Mouse (Mus musculus) adrenal gland, postnatal 25 days (tissue): ENCODE results near the gene Ece1. TPM values are rescaled to one million over a fixed set of nuclear protein-coding genes. Genes with fewer than 3 reads are reported as not detected.

Experiments used
- DNase-seq: peaks from one replicate; pipeline ENCODE4 v3.0.0; 2021; ENCODE audit warnings: mixed read lengths
- total RNA-seq: library from RNA; stranded (reverse); gene quantifications from 2 replicates; pipeline ENCODE4 v1.2.3, GENCODE M21; 2021

Gene Ece1
- total RNA-seq, 1 experiment from 2014 or later = 264 TPM

GRCm38 (mm10) chr4:137989426-137989825, 127.4 kb downstream of the Ece1 start:
- DNase-seq = no peak

DNA sequence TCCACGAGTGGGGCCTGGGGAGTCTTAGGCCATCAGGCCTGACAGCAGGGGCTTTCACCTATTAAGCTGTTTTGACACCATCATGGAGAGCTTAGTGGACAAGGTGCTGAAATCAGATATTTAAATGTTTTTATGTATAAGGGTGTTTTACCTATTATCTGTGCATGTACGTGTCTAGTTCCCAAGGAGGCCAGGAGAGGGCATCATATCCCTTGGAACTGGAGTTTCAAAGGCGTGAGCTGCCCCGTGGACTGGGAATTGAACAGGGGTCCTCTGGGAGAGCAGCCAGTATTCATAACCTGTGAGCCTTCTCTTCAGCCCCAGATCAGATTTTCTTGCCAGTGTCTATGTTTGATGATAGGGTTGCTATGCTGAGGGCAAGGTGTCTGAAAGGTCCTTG, 128.4 kb downstream of the Ece1 start:
- DNase-seq = no peak

DNA sequence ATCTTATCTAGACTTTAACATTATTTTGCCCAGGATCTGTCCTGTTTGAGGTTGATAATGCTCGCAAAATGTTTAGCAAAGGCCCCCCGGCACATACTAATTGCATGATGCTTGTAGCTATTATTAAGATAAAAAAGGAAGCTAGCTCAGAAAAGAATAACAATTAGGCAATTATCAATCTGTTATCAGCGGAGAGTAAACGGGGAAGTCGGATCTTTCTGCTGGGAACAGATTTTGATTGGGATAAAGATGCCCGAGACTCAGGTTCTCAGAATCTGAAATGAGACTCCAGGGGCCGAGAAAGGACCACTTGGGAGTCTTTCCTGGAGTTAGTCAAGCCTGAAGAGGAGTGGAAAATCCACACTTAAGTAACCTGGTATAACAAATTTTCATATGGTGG, 129.2 kb downstream of the Ece1 start:
- no peak for DNase-seq

DNA sequence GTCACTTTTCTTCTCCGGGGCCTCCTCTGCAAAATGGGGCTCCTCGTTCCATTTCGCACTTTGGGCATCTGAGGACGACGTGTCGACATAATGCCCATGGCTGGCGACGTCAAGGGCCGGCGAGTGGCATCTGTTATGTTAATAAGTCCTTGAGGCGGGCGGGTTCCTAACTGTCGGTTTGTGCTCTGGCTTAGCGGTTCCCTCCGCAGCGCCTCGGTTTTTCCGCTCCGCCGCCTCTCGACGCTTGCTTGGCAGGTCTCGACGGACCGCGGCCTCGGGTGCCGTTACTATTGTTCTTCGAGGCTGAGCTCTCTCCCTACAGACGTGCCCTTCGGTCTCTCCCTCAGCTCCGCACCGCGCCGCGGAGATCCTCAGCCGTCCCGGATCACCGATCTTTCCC, 130.9 kb downstream of the Ece1 start, which contains the start of gene Eif4g3:
TSS of gene Eif4g3 (plus strand) at position 133 of the 400 bp plus-strand sequence.
- no peak for DNase-seq

- peak; percentile 100 for DNase-seq
Measured at GRCm38 (mm10) chr4:137993291-137993758, 131.3 kb downstream of the Ece1 start.

- peak; percentile 55 for DNase-seq
Measured at GRCm38 (mm10) chr4:137993821-137994561, 132.0 kb downstream of the Ece1 start.

GRCm38 (mm10) chr4:137994562-137995336, 132.7 kb downstream of the Ece1 start:
- no peak for DNase-seq

- peak; percentile 29 for DNase-seq
Measured at GRCm38 (mm10) chr4:137995399-137995798, 133.4 kb downstream of the Ece1 start.

DNA sequence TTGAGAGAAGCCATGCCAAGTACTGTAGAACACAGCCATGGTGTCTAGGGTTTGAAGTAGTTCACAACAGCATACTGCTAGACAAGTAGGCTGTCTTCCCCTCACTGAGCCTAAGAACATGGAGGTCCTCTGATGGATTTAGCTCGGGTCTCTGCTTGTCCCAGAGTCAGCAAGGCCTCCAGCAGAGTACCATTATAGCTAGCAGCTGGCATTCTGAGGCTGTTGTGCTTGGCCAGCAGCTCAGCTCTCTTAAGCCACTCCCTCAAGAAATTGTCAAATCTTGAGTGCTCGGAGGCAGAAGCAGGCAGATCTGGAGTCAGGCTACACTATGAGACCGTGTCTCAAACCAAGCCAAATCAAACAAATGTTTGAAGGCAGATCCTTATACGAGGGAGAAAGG, 136.2 kb downstream of the Ece1 start:
- no peak for DNase-seq

GRCm38 (mm10) chr4:138000682-138001081, 138.6 kb downstream of the Ece1 start:
- DNase-seq = peak; percentile 51

GRCm38 (mm10) chr4:138003909-138004610, 142.0 kb downstream of the Ece1 start:
- DNase-seq = no peak

DNA sequence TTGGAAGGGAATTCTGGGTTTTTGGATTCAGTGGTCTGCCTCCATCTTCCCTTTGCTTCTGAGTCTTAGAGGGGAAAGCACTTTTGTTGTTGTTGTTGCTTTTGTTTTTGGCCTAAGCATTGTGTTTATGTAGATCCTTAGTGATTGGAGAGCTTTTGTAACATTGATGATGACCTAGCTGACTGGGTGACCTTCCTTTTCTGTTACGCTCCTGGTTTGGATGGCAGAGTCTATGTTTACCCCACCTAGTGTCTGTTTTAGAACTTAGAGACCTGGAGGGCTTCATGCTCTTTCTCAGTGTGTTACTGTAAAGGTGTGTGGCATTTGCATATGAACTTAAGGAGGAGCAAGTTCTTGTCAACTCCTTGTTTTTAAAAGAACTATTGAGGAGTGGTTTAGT, 143.7 kb downstream of the Ece1 start:
- no peak for DNase-seq

- DNase-seq = no peak
Measured at GRCm38 (mm10) chr4:138006951-138007613, 145.0 kb downstream of the Ece1 start.

DNA sequence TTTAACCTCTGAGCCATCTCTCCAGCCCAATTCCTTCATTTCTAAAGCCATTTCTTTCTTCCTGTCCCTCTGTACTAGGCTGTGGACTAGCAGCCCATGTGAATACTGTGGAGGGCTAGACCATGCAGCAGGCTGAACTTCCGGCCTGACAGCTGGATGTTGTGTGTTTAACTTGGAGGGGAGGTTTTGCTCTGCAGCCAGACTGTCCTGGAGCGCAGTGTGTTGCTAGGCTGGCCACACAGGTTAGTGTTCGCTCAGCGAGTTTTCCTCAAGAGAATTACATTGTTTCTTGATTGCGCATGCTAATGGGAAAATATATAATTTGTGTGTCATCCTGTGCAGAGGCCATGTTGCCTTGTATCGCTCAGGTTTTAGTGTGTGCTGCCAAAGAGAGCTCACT, 146.6 kb downstream of the Ece1 start:
- no peak for DNase-seq

DNA sequence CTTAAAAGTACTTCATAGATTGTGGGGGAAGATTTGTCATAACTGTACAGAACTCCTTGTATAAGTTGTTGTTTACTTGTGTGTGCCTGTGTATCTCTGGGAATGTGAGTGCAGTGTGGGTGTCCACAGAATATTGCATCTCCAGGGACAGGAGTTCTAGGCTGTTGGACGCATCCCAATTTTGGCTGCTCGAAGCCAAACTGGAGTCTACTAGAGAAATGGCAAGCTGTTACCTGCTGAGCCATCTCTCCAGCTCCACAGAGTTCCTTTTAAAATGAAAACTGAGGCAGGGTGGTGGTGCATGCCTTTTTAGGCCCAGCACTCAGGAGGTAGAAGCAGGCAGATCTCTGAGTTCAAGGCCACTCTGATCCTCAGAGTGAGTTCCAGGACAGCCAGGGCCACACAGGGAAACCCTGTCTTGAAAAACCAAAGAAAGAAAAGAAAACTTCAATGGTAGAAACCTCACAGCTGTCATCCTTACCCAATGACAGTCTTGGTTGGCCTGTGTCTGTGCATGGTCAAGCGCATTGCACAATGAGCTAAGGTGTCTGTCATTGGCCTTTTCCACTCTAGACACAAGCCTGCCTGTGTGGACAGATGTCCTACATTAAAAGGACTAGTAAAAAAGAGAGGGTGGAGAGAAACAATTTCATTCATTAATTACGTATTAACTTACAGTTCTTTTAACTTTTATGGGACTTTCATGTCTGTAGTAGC, 147.9 kb downstream of the Ece1 start:
- no peak for DNase-seq

- no peak for DNase-seq
Measured at GRCm38 (mm10) chr4:138013723-138014479, 151.9 kb downstream of the Ece1 start.
